Mouse (Mus musculus) midbrain, embryonic 12.5 days (tissue): ENCODE data around the gene Ccng2. TPM values are rescaled to one million over a fixed set of nuclear protein-coding genes. Genes with fewer than 3 reads are reported as not detected.
A peak's percentile ranks its signal among the peaks of the same experiment; 100 is the strongest.

Source experiments
- ATAC-seq: fragments of 200-750 bp; cut with Nextera tagmentation; 2 replicates; pipeline ENCODE4 v1.8.0; 2017; ENCODE audit warnings: low read depth, moderate TSS enrichment, moderate library complexity; ENCODE audit not compliant: low FRiP score
- H3K27ac ChIP-seq: fragments of 300-500 bp; sonication (generic); replicated peaks from 2 replicates; pipeline ENCODE4 v1.5.1; 2016; ENCODE audit warnings: mild to moderate bottlenecking
- H3K27me3 ChIP-seq: fragments of 300-500 bp; sonication (generic); 2 replicates; pipeline ENCODE4 v1.6.1; 2016; ENCODE audit warnings: mild to moderate bottlenecking
- H3K36me3 ChIP-seq: fragments of 300-500 bp; sonication (generic); 2 replicates; pipeline ENCODE4 v1.6.1; 2016
- H3K4me1 ChIP-seq: fragments of 300-500 bp; sonication (generic); 2 replicates; pipeline ENCODE4 v1.6.1; 2016
- H3K4me2 ChIP-seq: fragments of 300-500 bp; sonication (generic); replicated peaks from 2 replicates; pipeline ENCODE4 v1.6.1; 2016; ENCODE audit warnings: mild to moderate bottlenecking, moderate library complexity
- H3K4me3 ChIP-seq: fragments of 300-500 bp; sonication (generic); 2 replicates; pipeline ENCODE4 v1.5.1; 2016; ENCODE audit warnings: mild to moderate bottlenecking
- H3K9ac ChIP-seq: fragments of 300-500 bp; sonication (generic); replicated peaks from 2 replicates; pipeline ENCODE4 v1.6.1; 2016; ENCODE audit warnings: mild to moderate bottlenecking, moderate library complexity
- H3K9me3 ChIP-seq: fragments of 300-500 bp; sonication (generic); 2 replicates; pipeline ENCODE4 v1.6.1; 2016; ENCODE audit warnings: mild to moderate bottlenecking
- WGBS: fragments of 180-500 bp; shearing (Covaris S2); methylation state at CpG from one replicate; pipeline ENCODE4 v1.1.7; 2016; 5-methylcytosine and 5-hydroxymethylcytosine counted together
- polyA plus RNA-seq: library from polyadenylated mRNA; unstranded; fragments of >200 nt; fragmentation: Nextera tagmentation; extraction: Ambion mirVana; gene quantifications from 2 replicates; pipeline ENCODE4 v1.2.1, GENCODE M21; 2016

The Ccng2 gene
- 130 and 134 TPM in 2 replicates for polyA plus RNA-seq

GRCm38 (mm10) chr5:93266883-93267704 lies at the start of gene Ccng2:
Gene Ccng2, plus strand, starts transcription at chr5:93267257.
- H3K9ac ChIP-seq = peak within 1 kb of the TSS; percentile 97
- H3K27ac ChIP-seq = peak within 1 kb of the TSS; percentile 97
- peak within 1 kb of the TSS; percentile 94 for H3K4me3 ChIP-seq
- H3K4me1 ChIP-seq = peaks cover 14% of the 10 kb centered on the region
- peaks cover 15% of the 10 kb centered on the region for H3K36me3 ChIP-seq
- ATAC-seq = peak; percentile 94
- no peaks in the 10 kb centered on the region for H3K9me3 ChIP-seq
- no peaks in the 10 kb centered on the region for H3K27me3 ChIP-seq
- H3K4me2 ChIP-seq = peak within 1 kb of the TSS; percentile 62
- WGBS = under 1% methylated on average over 49 of the region's 54 CpGs

GRCm38 (mm10) chr5:93218375-93218774 lies 48.7 kb upstream of the Ccng2 start:
- Histone ChIP-seq H3K27ac (no peak overlapping the region), H3K9me3 (no peaks in the 10 kb centered on the region), H3K4me1 (no peaks in the 10 kb centered on the region), H3K4me2 (no peak overlapping the region), H3K27me3 (no peaks in the 10 kb centered on the region), H3K36me3 (no peaks in the 10 kb centered on the region), H3K4me3 (no peak overlapping the region), H3K9ac (no peak overlapping the region)
- WGBS = 89% methylated on average over 3 of the region's 3 CpGs
- ATAC-seq = no peak

- WGBS = 79% methylated on average over 3 of the region's 3 CpGs
- Histone ChIP-seq H3K27me3 (no peaks in the 10 kb centered on the region), H3K27ac (no peak overlapping the region), H3K4me1 (no peaks in the 10 kb centered on the region), H3K36me3 (no peaks in the 10 kb centered on the region), H3K9me3 (no peaks in the 10 kb centered on the region), H3K4me2 (no peak overlapping the region), H3K9ac (no peak overlapping the region), H3K4me3 (no peak overlapping the region)
- ATAC-seq = no peak
Measured at GRCm38 (mm10) chr5:93221661-93222060, 45.4 kb upstream of the Ccng2 start.

GRCm38 (mm10) chr5:93224549-93224948 lies 42.5 kb upstream of the Ccng2 start:
- ATAC-seq = no peak
- Histone ChIP-seq H3K4me3 (no peak overlapping the region), H3K9ac (no peak overlapping the region), H3K4me1 (no peaks in the 10 kb centered on the region), H3K4me2 (no peak overlapping the region), H3K27me3 (no peaks in the 10 kb centered on the region), H3K9me3 (no peaks in the 10 kb centered on the region), H3K27ac (no peak overlapping the region), H3K36me3 (no peaks in the 10 kb centered on the region)
- WGBS = 88% methylated on average over 2 of the region's 2 CpGs

GRCm38 (mm10) chr5:93227157-93227556 lies 39.9 kb upstream of the Ccng2 start:
- no peak overlapping the region for H3K4me3 ChIP-seq
- H3K9me3 ChIP-seq = no peaks in the 10 kb centered on the region
- no peaks in the 10 kb centered on the region for H3K36me3 ChIP-seq
- no peaks in the 10 kb centered on the region for H3K4me1 ChIP-seq
- no peak overlapping the region for H3K4me2 ChIP-seq
- no peak for ATAC-seq
- 85% methylated on average over 3 of the region's 3 CpGs for WGBS
- H3K9ac ChIP-seq = no peak overlapping the region
- H3K27ac ChIP-seq = no peak overlapping the region
- no peaks in the 10 kb centered on the region for H3K27me3 ChIP-seq

GRCm38 (mm10) chr5:93229527-93229926 lies 37.5 kb upstream of the Ccng2 start:
- 89% methylated on average over 2 of the region's 2 CpGs for WGBS
- H3K4me3 ChIP-seq = no peak overlapping the region
- H3K9ac ChIP-seq = no peak overlapping the region
- no peaks in the 10 kb centered on the region for H3K4me1 ChIP-seq
- no peak overlapping the region for H3K4me2 ChIP-seq
- H3K27me3 ChIP-seq = no peaks in the 10 kb centered on the region
- no peak for ATAC-seq
- no peak overlapping the region for H3K27ac ChIP-seq
- H3K36me3 ChIP-seq = no peaks in the 10 kb centered on the region
- no peaks in the 10 kb centered on the region for H3K9me3 ChIP-seq

GRCm38 (mm10) chr5:93231721-93232120 lies 35.3 kb upstream of the Ccng2 start:
- no peak overlapping the region for H3K27ac ChIP-seq
- no peaks in the 10 kb centered on the region for H3K9me3 ChIP-seq
- ATAC-seq = no peak
- H3K9ac ChIP-seq = no peak overlapping the region
- H3K4me2 ChIP-seq = no peak overlapping the region
- 76% methylated on average over 3 of the region's 3 CpGs for WGBS
- H3K4me1 ChIP-seq = no peaks in the 10 kb centered on the region
- H3K27me3 ChIP-seq = no peaks in the 10 kb centered on the region
- H3K36me3 ChIP-seq = no peaks in the 10 kb centered on the region
- H3K4me3 ChIP-seq = no peak overlapping the region

GRCm38 (mm10) chr5:93232838-93233237 lies 34.2 kb upstream of the Ccng2 start:
- Histone ChIP-seq H3K4me3 (no peak overlapping the region), H3K9ac (no peak overlapping the region), H3K27me3 (no peaks in the 10 kb centered on the region), H3K36me3 (no peaks in the 10 kb centered on the region), H3K4me2 (no peak overlapping the region), H3K4me1 (no peaks in the 10 kb centered on the region), H3K9me3 (no peaks in the 10 kb centered on the region), H3K27ac (no peak overlapping the region)
- WGBS = 84% methylated on average over 2 of the region's 2 CpGs
- no peak for ATAC-seq

GRCm38 (mm10) chr5:93234130-93234529 lies 32.9 kb upstream of the Ccng2 start:
- no peaks in the 10 kb centered on the region for H3K4me1 ChIP-seq
- 59% methylated on average over 4 of the region's 4 CpGs for WGBS
- no peak overlapping the region for H3K4me2 ChIP-seq
- H3K36me3 ChIP-seq = no peaks in the 10 kb centered on the region
- no peak overlapping the region for H3K4me3 ChIP-seq
- H3K9me3 ChIP-seq = no peaks in the 10 kb centered on the region
- ATAC-seq = no peak
- H3K27me3 ChIP-seq = no peaks in the 10 kb centered on the region
- no peak overlapping the region for H3K27ac ChIP-seq
- H3K9ac ChIP-seq = no peak overlapping the region

- Histone ChIP-seq H3K4me3 (no peak overlapping the region), H3K27me3 (no peaks in the 10 kb centered on the region), H3K9me3 (no peaks in the 10 kb centered on the region), H3K4me2 (no peak overlapping the region), H3K9ac (no peak overlapping the region), H3K27ac (no peak overlapping the region), H3K36me3 (no peaks in the 10 kb centered on the region), H3K4me1 (no peaks in the 10 kb centered on the region)
- ATAC-seq = no peak
- 90% methylated on average over 2 of the region's 2 CpGs for WGBS
Measured at GRCm38 (mm10) chr5:93234605-93235004, 32.5 kb upstream of the Ccng2 start.

GRCm38 (mm10) chr5:93235888-93236287 lies 31.2 kb upstream of the Ccng2 start:
- Histone ChIP-seq H3K9ac (no peak overlapping the region), H3K9me3 (no peaks in the 10 kb centered on the region), H3K36me3 (no peaks in the 10 kb centered on the region), H3K27me3 (no peaks in the 10 kb centered on the region), H3K4me2 (no peak overlapping the region), H3K4me1 (no peaks in the 10 kb centered on the region), H3K4me3 (no peak overlapping the region), H3K27ac (no peak overlapping the region)
- WGBS = 82% methylated on average over 3 of the region's 3 CpGs
- ATAC-seq = no peak

GRCm38 (mm10) chr5:93236541-93236940 lies 30.5 kb upstream of the Ccng2 start:
- Histone ChIP-seq H3K4me2 (no peak overlapping the region), H3K9ac (no peak overlapping the region), H3K4me3 (no peak overlapping the region), H3K4me1 (no peaks in the 10 kb centered on the region), H3K27me3 (no peaks in the 10 kb centered on the region), H3K27ac (no peak overlapping the region), H3K9me3 (no peaks in the 10 kb centered on the region), H3K36me3 (no peaks in the 10 kb centered on the region)
- ATAC-seq = no peak
- 79% methylated on average over 4 of the region's 4 CpGs for WGBS
